Mouse (Mus musculus): Measurements from ENCODE around the gene Ascl3. TPM values are rescaled to one million over a fixed set of nuclear protein-coding genes. Genes with fewer than 3 reads are reported as not detected.

Gene Ascl3
- total RNA-seq, 1 experiment from 2014 or later = 0.95 TPM

Other genes with a start within 250 kb of the Ascl3 start
- under 0.01 to 0.19 TPM in 2 of 3 replicates, not detected in the other for gene Trim66, start 223.6 kb downstream of the Ascl3 start, total RNA-seq (2017)
- 372 to 417 TPM (median 387 TPM) in 3 replicates for gene Rpl27a, start 212.6 kb downstream of the Ascl3 start, total RNA-seq (2017)
- 10.7 to 15.4 TPM (median 11.9 TPM) in 3 replicates for gene St5, start 28.1 kb downstream of the Ascl3 start, total RNA-seq (2017)
- gene Akip1, start 28.0 kb downstream of the Ascl3 start, total RNA-seq (2017) = 6.3 to 8.2 TPM (median 8.2 TPM) in 3 replicates
- gene BC051019, start 7.9 kb downstream of the Ascl3 start, total RNA-seq (2017) = not detected in 3 replicates
- gene Tmem9b, start 21.1 kb upstream of the Ascl3 start, total RNA-seq (2017) = 43.1 to 71.7 TPM (median 54.0 TPM) in 3 replicates
- gene Nrip3, start 50.3 kb upstream of the Ascl3 start, total RNA-seq (2017) = not detected in 3 replicates
- gene Scube2, start 134.0 kb upstream of the Ascl3 start, total RNA-seq (2017) = not detected in 3 replicates
- gene Dennd5a, start 228.7 kb upstream of the Ascl3 start, total RNA-seq (2017) = 139 to 184 TPM (median 162 TPM) in 3 replicates